Mouse (Mus musculus) right cerebral cortex, postnatal 25 days (tissue): Measurements from ENCODE around the gene Hist1h4k.
"Not testable (repeated sequence)": the region's sequence is repeated elsewhere in the genome, so short reads cannot be mapped to it uniquely, and the experiment has no call there.

ENCODE experiments used
- DNase-seq: peaks from one replicate; pipeline ENCODE4 v3.0.0; 2022

The Hist1h4k gene

GRCm38 (mm10) chr13:21754294-21755001, 4.1 kb upstream of the Hist1h4k start:
- DNase-seq = not testable (repeated sequence)

GRCm38 (mm10) chr13:21753524-21754285, 3.4 kb upstream of the Hist1h4k start, which contains the start of the genes Hist1h2ak and Hist1h2bn:
TSS of gene Hist1h2ak (minus strand) at chr13:21753827.
TSS of gene Hist1h2bn (plus strand) at chr13:21754123.
- DNase-seq = peak; percentile 73

GRCm38 (mm10) chr13:21753051-21753523, 2.8 kb upstream of the Hist1h4k start:
- DNase-seq = no peak

DNA sequence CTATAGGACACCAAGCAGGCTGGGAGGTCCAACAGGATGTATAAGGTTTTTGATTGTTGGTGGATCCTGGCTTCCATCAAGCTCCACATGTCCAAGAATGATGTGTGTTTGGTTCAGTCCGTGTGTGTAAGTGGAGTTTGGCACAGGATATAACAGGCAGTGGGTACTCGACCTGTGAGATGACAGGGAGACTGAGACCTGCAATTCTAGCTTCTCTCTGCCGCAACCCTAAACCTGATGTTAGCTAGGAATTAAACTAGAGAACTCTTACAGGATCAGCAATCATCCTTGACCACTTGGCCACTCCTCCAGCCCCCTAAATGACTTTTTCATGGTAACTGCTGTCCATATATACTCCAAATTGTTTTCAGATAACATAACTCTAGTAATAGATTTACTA, 2.1 kb upstream of the Hist1h4k start:
- DNase-seq = no peak

DNA sequence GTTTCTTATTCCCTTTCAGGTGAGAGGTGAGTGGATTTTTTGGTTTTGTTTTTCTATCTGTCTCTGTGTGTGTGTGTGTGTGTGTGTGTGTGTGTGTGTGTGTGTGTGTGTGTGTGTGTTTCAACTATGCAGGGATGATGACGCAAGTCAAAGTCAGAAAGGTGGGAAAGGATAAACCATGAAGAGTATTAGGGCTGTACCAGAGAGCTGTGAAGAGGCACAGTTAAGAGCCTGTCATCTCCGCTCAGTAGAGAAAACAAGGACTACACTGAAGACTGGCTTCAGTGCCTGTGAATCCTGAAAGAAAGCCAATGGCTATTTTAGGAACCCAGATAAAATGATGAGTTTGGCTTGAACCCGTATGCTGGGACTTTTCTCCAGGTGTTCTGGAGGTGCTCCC, 1.5 kb upstream of the Hist1h4k start:
- DNase-seq = no peak

DNA sequence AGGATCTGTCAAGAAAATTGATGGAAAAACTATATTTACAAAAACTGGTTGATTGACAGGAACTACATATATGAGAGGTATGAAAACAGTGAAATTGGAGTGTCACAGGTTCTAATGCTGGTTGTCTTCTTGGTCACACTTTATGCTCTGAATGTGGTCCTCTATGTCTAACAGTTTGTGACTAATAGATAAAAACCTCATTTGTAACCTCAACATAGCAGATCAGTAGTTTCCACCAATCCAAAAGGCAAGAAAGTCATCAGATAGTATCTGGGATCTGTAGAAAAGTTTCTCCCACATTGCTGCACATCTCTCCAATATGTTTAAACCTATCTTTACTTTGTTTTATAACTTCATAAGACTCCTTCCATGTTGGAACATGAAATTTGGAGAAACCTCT, 1.1 kb upstream of the Hist1h4k start:
- DNase-seq = no peak

GRCm38 (mm10) chr13:21749387-21750158, 732 bp downstream of the Hist1h4k start:
- DNase-seq = no peak

GRCm38 (mm10) chr13:21745006-21745405, 5.3 kb downstream of the Hist1h4k start:
- DNase-seq = no peak

GRCm38 (mm10) chr13:21734906-21735767, 15.2 kb downstream of the Hist1h4k start, which contains the start of gene Hist1h4j:
TSS of gene Hist1h4j (plus strand) at chr13:21735064.
- DNase-seq = peak; percentile 78

- DNase-seq = peak; percentile 63
Measured at GRCm38 (mm10) chr13:21734010-21734905, 16.0 kb downstream of the Hist1h4k start.

DNA sequence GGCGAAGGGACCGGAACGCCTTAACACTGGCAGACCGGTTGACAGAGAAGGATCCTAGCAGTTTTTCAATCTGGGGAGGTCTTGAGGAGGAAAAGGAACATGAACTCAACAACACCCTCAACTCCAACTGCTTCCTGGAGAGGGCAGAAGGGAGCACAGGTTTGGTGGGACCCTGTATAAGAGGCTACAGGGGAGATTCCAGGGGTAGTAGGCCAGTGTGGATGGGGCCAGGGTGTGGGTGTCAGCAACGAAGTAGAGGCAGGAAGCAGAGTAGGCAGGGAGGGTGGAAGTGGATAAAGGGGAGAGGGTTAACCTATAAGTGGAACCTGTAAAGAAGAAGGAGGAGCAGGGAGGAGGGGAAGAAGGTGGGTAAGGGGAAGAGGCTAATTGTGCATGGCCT, 16.8 kb downstream of the Hist1h4k start:
- DNase-seq = no peak

GRCm38 (mm10) chr13:21729544-21729943, 20.8 kb downstream of the Hist1h4k start:
- DNase-seq = no peak

- DNase-seq = no peak
Measured at GRCm38 (mm10) chr13:21727948-21728572, 22.2 kb downstream of the Hist1h4k start.

DNA sequence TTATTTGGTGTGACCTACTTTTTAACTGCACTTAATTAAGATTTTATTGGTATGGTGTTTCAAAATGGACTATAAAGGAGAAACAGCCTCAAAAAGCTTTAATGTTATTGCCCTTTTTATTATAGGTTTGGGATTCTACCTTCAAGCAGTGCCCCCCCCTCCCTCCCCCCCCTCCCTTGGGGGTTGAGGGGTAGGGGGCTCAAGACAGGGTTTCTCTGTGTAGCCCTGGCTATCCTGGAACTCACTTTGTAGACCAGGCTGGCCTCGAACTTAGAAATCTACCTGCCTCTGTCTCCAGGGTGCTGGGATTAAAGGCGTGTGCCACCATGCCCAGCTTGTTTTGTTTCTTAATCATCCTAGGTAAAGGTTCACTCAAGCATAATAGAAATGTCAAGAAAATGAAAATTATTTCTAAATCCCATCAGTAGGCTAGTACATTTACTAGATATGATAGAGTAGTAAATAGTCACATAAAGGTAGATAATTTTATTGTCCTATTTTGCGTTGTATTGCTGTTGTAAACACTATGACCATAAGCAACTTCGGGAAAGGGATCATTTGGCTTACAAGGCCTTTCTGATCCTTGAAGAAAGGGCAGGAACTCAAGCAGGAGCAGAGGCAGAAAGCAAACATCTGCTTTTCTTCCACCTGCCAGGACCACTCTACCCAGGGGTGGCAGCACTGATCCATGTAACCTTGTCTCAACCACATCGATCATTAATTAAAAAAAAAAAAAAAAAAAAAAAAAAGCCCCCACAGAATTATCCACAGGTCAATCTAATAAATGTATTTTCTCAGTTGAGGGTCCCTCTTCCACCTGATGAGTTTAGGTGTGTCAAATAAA, 27.1 kb downstream of the Hist1h4k start:
- DNase-seq = no peak

DNA sequence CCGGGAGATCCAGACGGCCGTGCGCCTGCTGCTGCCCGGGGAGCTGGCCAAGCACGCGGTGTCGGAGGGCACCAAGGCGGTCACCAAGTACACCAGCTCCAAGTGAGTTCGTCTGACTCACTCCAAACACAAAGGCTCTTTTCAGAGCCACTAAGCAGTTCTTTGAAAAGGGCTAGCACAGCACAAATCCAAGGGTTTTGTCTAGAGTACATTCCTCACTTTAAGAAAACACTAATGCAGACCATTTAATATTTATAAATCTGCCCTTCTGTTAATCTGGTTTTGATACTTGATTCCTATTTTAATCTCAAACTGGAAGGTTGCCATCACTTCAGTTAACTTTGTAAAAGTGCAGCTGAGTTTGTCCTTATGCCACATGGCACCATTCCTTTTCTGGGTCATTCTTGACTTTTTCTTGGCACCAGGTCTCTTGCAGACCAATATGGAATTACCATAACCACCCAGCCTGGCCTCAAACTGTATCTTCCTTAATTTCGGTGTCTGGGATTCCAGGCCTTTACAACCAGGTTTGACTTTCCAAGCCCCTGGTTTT, 27.9 kb downstream of the Hist1h4k start:
- no peak for DNase-seq

DNA sequence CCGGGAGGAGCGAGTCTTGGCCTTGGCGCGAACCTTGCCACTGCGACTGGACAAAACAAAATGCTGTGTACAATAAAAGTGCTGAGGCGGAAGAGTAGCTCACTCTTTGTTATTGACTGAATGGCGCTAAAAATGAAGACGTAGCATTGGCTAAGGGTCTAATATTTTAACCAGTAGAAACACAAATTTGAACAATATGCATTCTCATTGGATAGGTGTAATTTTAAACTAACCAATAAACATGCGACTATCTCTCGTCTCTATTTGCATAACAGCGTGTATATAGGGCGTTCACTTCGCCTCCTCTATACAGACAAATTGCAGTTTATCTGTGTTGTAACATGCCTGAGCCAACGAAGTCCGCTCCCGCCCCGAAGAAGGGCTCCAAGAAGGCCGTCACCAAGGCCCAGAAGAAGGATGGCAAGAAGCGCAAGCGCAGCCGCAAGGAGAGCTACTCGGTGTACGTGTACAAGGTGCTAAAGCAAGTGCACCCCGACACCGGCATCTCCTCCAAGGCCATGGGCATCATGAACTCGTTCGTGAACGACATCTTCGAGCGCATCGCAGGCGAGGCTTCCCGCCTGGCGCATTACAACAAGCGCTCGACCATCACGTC, 28.4 kb downstream of the Hist1h4k start, which contains the start of gene Hist1h2bm:
Gene Hist1h2bm (plus strand): TSS at position 288 of the 616 bp plus-strand sequence.
- peak; percentile 54 for DNase-seq

GRCm38 (mm10) chr13:21721107-21721756, 29.1 kb downstream of the Hist1h4k start:
- DNase-seq = not testable (repeated sequence)
